Mouse (Mus musculus) ES-E14 (cell line): ENCODE measurements around the gene Fam19a5. TPM values are rescaled to one million over a fixed set of nuclear protein-coding genes. Genes with fewer than 3 reads are reported as not detected.

ENCODE experiments used
- DNase-seq: peaks from one replicate; pipeline ENCODE4 v3.0.0-alpha.2; 2013; ENCODE audit warnings: low read depth, low spot score
- H3K27ac ChIP-seq: 2 replicates; pipeline ENCODE4 v1.5.1; 2012; ENCODE audit warnings: low read depth, mild to moderate bottlenecking, low read length, moderate library complexity, mixed read lengths; ENCODE audit not compliant: poor library complexity, insufficient read depth, severe bottlenecking
- H3K36me3 ChIP-seq: 2 replicates; pipeline ENCODE4 v1.6.1; 2012; ENCODE audit warnings: mild to moderate bottlenecking, low read length, moderate library complexity, mixed read lengths; ENCODE audit not compliant: control insufficient read depth, poor library complexity, insufficient read depth, severe bottlenecking
- H3K4me1 ChIP-seq, 2 experiments: fragments of 150-350 bp in 1 of 2; sonication (generic) in 1 of 2; 2 replicates each; pipeline ENCODE4 v1.6.1; 2012; ENCODE audit warnings: low read length in 2 of 2, mild to moderate bottlenecking in 1 of 2, mixed read lengths in 1 of 2; ENCODE audit not compliant: control insufficient read depth in 2 of 2, insufficient read depth in 2 of 2, poor library complexity in 1 of 2
- H3K4me3 ChIP-seq, 2 experiments: fragments of 150-350 bp in 1 of 2; sonication (generic) in 1 of 2; 2 replicates each; pipeline ENCODE4 v1.5.1; 2012; ENCODE audit warnings: low read length in 2 of 2, low read depth in 1 of 2, mild to moderate bottlenecking in 1 of 2, mixed read lengths in 1 of 2; ENCODE audit not compliant: insufficient read depth in 1 of 2, poor library complexity in 1 of 2, severe bottlenecking in 1 of 2
- H3K9ac ChIP-seq: 2 replicates; pipeline ENCODE4 v1.6.1; 2012; ENCODE audit warnings: low read depth, mild to moderate bottlenecking, low read length, mixed read lengths; ENCODE audit not compliant: poor library complexity, insufficient read depth, severe bottlenecking
- H3K9me3 ChIP-seq: fragments of 150-350 bp; sonication (generic); 2 replicates; pipeline ENCODE4 v1.6.1; 2012; ENCODE audit warnings: low read depth, mild to moderate bottlenecking, low read length; ENCODE audit not compliant: control insufficient read depth, insufficient read depth
- CHD2 ChIP-seq: IDR thresholded peaks from 2 replicates; pipeline ENCODE4 v1.6.1; 2014; ENCODE audit warnings: mild to moderate bottlenecking, low read depth, low read length, inconsistent platforms
- HCFC1 ChIP-seq: IDR thresholded peaks from 2 replicates; pipeline ENCODE4 v1.6.1; 2012; ENCODE audit warnings: low read length, inconsistent platforms, borderline replicate concordance; ENCODE audit not compliant: insufficient read depth
- MAFK ChIP-seq: IDR thresholded peaks from 2 replicates; pipeline ENCODE4 v1.6.1; 2014; ENCODE audit warnings: mild to moderate bottlenecking, low read depth, low read length, inconsistent platforms; ENCODE audit not compliant: insufficient read depth
- ZC3H11A ChIP-seq: IDR thresholded peaks from 2 replicates; pipeline ENCODE4 v1.6.1; 2012; ENCODE audit warnings: low read depth, mild to moderate bottlenecking, inconsistent platforms, low read length, borderline replicate concordance
- ZNF384 ChIP-seq: IDR thresholded peaks from 2 replicates; pipeline ENCODE4 v1.6.1; 2012; ENCODE audit warnings: low read depth, low read length, inconsistent platforms
- in situ Hi-C, 2 experiments: fragments of 600-800 bp; cut with MboI; formaldehyde crosslinking; loops; one replicate each; pipeline ENCODE4 v1.15.1; 2025; ENCODE audit warnings: low sequenced_read_pairs in 2 of 2, inconsistent platforms in 1 of 2; ENCODE audit not compliant: unreplicated experiment in 2 of 2
- total RNA-seq: library from RNA; depleted of rRNA; stranded (reverse); fragments of 300-350 nt; gene quantifications from 2 replicates; pipeline ENCODE4 v1.2.3, GENCODE M21; 2012

Gene Fam19a5
- total RNA-seq, 1 experiment = 4.6 TPM

DNA sequence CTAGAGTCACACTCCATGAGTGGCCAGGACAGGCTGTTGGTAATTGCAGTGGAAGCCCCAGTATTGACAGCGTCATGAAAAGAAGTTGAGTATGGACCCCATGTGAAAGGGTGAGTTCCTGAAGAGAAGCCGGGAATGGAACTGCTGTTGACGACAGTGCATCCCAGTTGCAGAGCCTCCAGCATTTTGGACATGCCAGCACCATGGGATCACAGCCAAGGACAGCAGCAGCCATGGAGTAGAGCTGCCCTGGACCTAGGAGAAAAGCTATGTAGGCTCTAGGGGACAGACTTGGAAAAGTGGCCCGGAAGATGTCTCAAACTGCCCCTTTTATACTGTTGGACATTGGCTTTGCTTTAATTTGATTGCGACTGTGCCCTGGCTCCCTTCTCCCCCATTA, 91.2 kb downstream of the Fam19a5 start:
- Histone ChIP-seq H3K4me3 (no peak overlapping the region), H3K9ac (no peak overlapping the region), H3K9me3 (no peaks in the 10 kb centered on the region), H3K4me1 (no peaks in the 10 kb centered on the region), H3K27ac (no peak overlapping the region), H3K36me3 (no peaks in the 10 kb centered on the region)
- in situ Hi-C loops = loop anchor here in 1 of 2 experiments (25.0 kb wide), 1 partner anchor 327 kb away; no protein-coding TSS in a partner anchor
- no peak for TF ChIP-seq MAFK
- no peak for TF ChIP-seq HCFC1
- TF ChIP-seq ZNF384 = no peak
- TF ChIP-seq ZC3H11A = no peak
- DNase-seq = no peak

- TF ChIP-seq CHD2 (no peak), MAFK (no peak), HCFC1 (no peak), ZNF384 (no peak), ZC3H11A (no peak)
- Histone ChIP-seq H3K36me3 (no peaks in the 10 kb centered on the region), H3K4me1 (no peaks in the 10 kb centered on the region), H3K4me3 (no peak overlapping the region), H3K9me3 (no peaks in the 10 kb centered on the region), H3K9ac (no peak overlapping the region), H3K27ac (no peak overlapping the region)
- DNase-seq = no peak
- in situ Hi-C loops = loop anchor here in 1 of 2 experiments (25.0 kb wide), 1 partner anchor 326 kb away; no protein-coding TSS in a partner anchor
These were observed 92.3 kb downstream of the Fam19a5 start for GRCm38 (mm10) chr15:87636407-87636806.

DNA sequence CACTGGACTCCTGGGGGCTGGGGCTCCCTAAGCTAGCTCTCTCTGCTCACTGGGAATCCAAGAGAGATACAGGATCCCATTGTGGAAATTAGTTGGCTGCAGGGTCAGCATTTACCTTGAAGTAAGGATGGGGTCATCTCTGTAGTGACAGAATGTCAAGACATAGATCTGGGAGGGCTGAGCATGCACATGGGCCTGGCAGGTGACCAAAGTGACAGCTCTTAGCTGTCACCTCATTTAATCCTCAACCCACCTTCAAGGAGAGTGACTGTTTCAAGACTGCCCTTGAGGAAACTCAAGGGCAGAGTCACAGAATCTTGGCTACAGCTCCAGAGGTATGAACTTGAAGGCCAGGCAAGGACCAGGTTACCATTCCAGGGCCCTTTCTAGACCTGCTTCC, 93.1 kb downstream of the Fam19a5 start:
- in situ Hi-C loops = loop anchor here in 1 of 2 experiments (25.0 kb wide), 1 partner anchor 325 kb away; no protein-coding TSS in a partner anchor
- Histone ChIP-seq H3K9me3 (no peaks in the 10 kb centered on the region), H3K36me3 (no peaks in the 10 kb centered on the region), H3K27ac (no peak overlapping the region), H3K4me3 (no peak overlapping the region), H3K9ac (no peak overlapping the region), H3K4me1 (no peaks in the 10 kb centered on the region)
- no peak for TF ChIP-seq HCFC1
- no peak for TF ChIP-seq CHD2
- no peak for TF ChIP-seq MAFK
- TF ChIP-seq ZNF384 = no peak
- TF ChIP-seq ZC3H11A = no peak
- DNase-seq = no peak

DNA sequence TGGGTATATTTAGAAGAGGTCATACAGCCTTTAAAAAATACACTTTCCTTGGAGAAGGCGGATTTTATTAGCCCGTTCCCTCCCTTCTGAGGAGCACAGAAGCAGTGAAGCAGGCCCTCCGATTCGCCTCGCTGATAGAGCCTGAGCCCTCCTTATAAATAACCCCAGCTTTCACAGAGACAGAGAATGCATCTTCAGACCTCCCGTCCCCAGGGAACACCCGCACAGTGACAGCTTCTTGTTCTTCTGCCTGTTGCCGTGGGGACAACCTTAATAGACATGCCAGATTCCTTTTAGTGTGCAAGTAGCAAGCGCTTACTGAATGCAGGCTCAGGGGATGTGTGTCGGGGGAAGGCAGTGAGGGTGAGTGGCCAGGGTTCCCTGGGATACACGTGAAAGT, 94.2 kb downstream of the Fam19a5 start:
- TF ChIP-seq MAFK = no peak
- no peak for TF ChIP-seq HCFC1
- no peak for TF ChIP-seq CHD2
- TF ChIP-seq ZNF384 = no peak
- no peak for TF ChIP-seq ZC3H11A
- H3K36me3 ChIP-seq = no peaks in the 10 kb centered on the region
- H3K9ac ChIP-seq = no peak overlapping the region
- in situ Hi-C loops = loop anchor here in 1 of 2 experiments (25.0 kb wide), 1 partner anchor 324 kb away; no protein-coding TSS in a partner anchor
- no peak overlapping the region for H3K27ac ChIP-seq
- no peak overlapping the region for H3K4me3 ChIP-seq
- no peaks in the 10 kb centered on the region for H3K9me3 ChIP-seq
- H3K4me1 ChIP-seq = no peaks in the 10 kb centered on the region
- no peak for DNase-seq
